Mouse (Mus musculus) forebrain, embryonic 11.5 days (tissue): Measurements from ENCODE around the gene Pomt1. TPM values are rescaled to one million over a fixed set of nuclear protein-coding genes. Genes with fewer than 3 reads are reported as not detected.

Source experiments
- ATAC-seq: fragments of 200-750 bp; cut with Nextera tagmentation; replicated peaks from 2 replicates; pipeline ENCODE4 v1.8.0; 2017; ENCODE audit warnings: moderate TSS enrichment; ENCODE audit not compliant: low FRiP score
- DNase-seq: peaks from one replicate; pipeline ENCODE4 v3.0.0-alpha.2; 2017; ENCODE audit warnings: low spot score
- H3K27ac ChIP-seq: fragments of 300-500 bp; sonication (generic); 2 replicates; pipeline ENCODE4 v1.5.1; 2014; ENCODE audit warnings: low read depth, low read length
- H3K27me3 ChIP-seq: fragments of 300-500 bp; sonication (generic); 2 replicates; pipeline ENCODE4 v1.6.1; 2014; ENCODE audit warnings: mild to moderate bottlenecking, low read length, mixed read lengths; ENCODE audit not compliant: control insufficient read depth, insufficient read depth
- H3K36me3 ChIP-seq: fragments of 300-500 bp; sonication (generic); 2 replicates; pipeline ENCODE4 v1.6.1; 2014; ENCODE audit warnings: mild to moderate bottlenecking, low read length, moderate library complexity, mixed read lengths; ENCODE audit not compliant: control insufficient read depth, insufficient read depth
- H3K4me1 ChIP-seq: fragments of 300-500 bp; sonication (generic); replicated peaks from 2 replicates; pipeline ENCODE4 v1.6.1; 2014; ENCODE audit warnings: low read length, mixed read lengths; ENCODE audit not compliant: control insufficient read depth, insufficient read depth
- H3K4me2 ChIP-seq: fragments of 300-500 bp; sonication (generic); 2 replicates; pipeline ENCODE4 v1.6.1; 2014; ENCODE audit warnings: low read depth, mild to moderate bottlenecking, low read length, moderate library complexity, mixed read lengths; ENCODE audit not compliant: severe bottlenecking
- H3K4me3 ChIP-seq: fragments of 300-500 bp; sonication (generic); 2 replicates; pipeline ENCODE4 v1.5.1; 2014; ENCODE audit warnings: low read depth, low read length
- H3K9ac ChIP-seq: fragments of 300-500 bp; sonication (generic); 2 replicates; pipeline ENCODE4 v1.6.1; 2014; ENCODE audit warnings: low read length
- H3K9me3 ChIP-seq: fragments of 300-500 bp; sonication (generic); 2 replicates; pipeline ENCODE4 v1.6.1; 2016; ENCODE audit warnings: low read length, mixed read lengths; ENCODE audit not compliant: control insufficient read depth
- WGBS: fragments of 180-500 bp; shearing (Covaris S2); extraction: QIAGEN DNeasy Blood & Tissue Kit; methylation state at CpG from one replicate; pipeline ENCODE4 v1.1.7; 2014; 5-methylcytosine and 5-hydroxymethylcytosine counted together
- polyA plus RNA-seq: library from polyadenylated mRNA; unstranded; fragments of >200 nt; fragmentation: Nextera tagmentation; extraction: Ambion mirVana; gene quantifications from 2 replicates; pipeline ENCODE4 v1.2.1, GENCODE M21; 2014

Gene Pomt1
- polyA plus RNA-seq, 1 experiment from 2014 or later: 33.3 TPM

DNA sequence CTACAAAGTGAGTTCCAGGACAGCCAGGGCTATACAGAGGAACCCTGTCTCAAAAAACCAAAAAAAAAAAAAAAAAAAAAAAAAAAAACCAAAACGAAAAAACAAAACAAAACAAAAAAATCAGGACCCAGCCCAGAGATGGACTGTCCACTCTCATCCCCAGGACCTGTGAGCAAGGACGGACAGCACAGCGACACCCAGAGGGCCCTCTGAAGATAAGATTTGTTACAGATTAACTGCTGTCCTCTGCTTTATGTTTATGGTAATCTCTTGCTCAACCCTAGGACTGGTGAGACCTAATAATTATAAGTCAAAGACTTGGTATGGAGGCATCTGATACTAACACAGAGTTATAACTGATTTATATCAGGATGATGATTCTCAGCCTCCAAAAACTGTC lies 39.4 kb downstream of the Pomt1 start:
- DNase-seq: no peak
- no peaks in the 10 kb centered on the region for H3K4me1 ChIP-seq
- peaks cover 7% of the 10 kb centered on the region for H3K36me3 ChIP-seq
- no peaks in the 10 kb centered on the region for H3K9me3 ChIP-seq
- no peak for ATAC-seq
- H3K4me2 ChIP-seq: no peak overlapping the region
- H3K27ac ChIP-seq: no peak overlapping the region
- H3K9ac ChIP-seq: no peak overlapping the region
- no peaks in the 10 kb centered on the region for H3K27me3 ChIP-seq
- no peak overlapping the region for H3K4me3 ChIP-seq
- WGBS: 83% methylated on average over 3 of the region's 3 CpGs

DNA sequence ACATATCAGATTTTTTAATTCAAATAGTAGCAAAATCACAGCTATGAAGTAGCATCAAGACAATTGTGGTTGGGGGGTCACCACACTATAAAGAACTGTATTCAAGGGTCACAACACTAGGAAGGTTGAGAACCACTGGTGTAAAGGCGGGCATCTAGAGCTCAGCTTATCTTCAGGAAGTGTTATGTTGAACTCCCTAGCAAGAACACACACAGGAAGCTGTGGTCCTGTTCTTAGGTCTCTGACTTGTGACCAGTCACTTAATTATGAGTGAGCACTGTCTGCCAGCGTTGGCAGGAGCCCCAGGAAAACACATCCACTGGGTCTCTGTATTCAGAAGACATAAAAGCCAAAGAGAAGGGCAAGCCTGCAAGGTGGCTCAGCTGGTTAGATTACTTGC lies 45.9 kb downstream of the Pomt1 start:
- Histone ChIP-seq H3K4me1 (peaks cover 5% of the 10 kb centered on the region; the same call in 1 of the 2 replicates), H3K27me3 (no peaks in the 10 kb centered on the region), H3K27ac (no peak overlapping the region), H3K9ac (no peak overlapping the region), H3K9me3 (no peaks in the 10 kb centered on the region), H3K4me3 (no peak overlapping the region), H3K36me3 (peaks cover 7% of the 10 kb centered on the region), H3K4me2 (no peak overlapping the region)
- ATAC-seq (no peak), DNase-seq (no peak)
- 90% methylated on average over 2 of the region's 2 CpGs for WGBS

- DNase-seq: peak; percentile 66
- 83% methylated on average over 1 of the region's 1 CpGs for WGBS
- H3K4me1 ChIP-seq: peaks cover 5% of the 10 kb centered on the region; the same call in 1 of the 2 replicates
- H3K9ac ChIP-seq: no peak overlapping the region
- no peak overlapping the region for H3K27ac ChIP-seq
- H3K36me3 ChIP-seq: peaks cover 5% of the 10 kb centered on the region
- no peaks in the 10 kb centered on the region for H3K9me3 ChIP-seq
- H3K4me2 ChIP-seq: no peak overlapping the region
- no peaks in the 10 kb centered on the region for H3K27me3 ChIP-seq
- no peak overlapping the region for H3K4me3 ChIP-seq
- no peak for ATAC-seq
Measured at GRCm38 (mm10) chr2:32282727-32283126, 46.3 kb downstream of the Pomt1 start.

GRCm38 (mm10) chr2:32283986-32284385 lies 47.6 kb downstream of the Pomt1 start:
- H3K4me3 ChIP-seq: no peak overlapping the region
- H3K27ac ChIP-seq: no peak overlapping the region
- no peaks in the 10 kb centered on the region for H3K9me3 ChIP-seq
- H3K36me3 ChIP-seq: no peaks in the 10 kb centered on the region; the same call in 1 of the 2 replicates
- ATAC-seq (no peak), DNase-seq (no peak)
- no peaks in the 10 kb centered on the region for H3K27me3 ChIP-seq
- no peak overlapping the region for H3K9ac ChIP-seq
- no peak overlapping the region for H3K4me2 ChIP-seq
- WGBS: 95% methylated on average over 3 of the region's 3 CpGs
- H3K4me1 ChIP-seq: peaks cover 9% of the 10 kb centered on the region; the same call in 1 of the 2 replicates

DNA sequence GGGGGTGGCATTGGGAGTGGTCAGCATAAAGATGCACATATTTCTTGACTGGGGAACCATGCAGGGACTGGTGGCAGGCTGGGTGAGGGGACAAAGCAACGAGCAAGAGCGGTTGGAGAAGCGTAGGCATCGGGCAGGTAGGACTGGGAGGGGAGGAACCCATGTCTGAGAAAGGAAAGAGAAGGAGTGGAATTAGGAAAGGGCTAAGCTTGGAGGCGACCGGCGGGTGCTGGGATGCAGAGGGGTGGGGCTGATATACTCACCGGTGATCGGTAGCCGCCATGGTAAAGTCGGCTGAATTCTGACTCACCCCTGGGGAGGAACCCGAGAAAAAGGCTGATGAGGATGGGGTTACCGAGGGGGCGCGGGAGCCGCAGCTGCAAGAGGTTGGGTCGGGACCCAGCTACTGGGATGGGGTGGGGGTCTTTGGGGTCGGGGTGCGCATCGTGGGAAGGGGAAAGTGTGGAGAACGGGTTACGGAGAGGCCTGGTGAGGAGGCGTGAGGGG lies 51.0 kb downstream of the Pomt1 start, which contains the start of gene Golga2:
Gene Golga2 (plus strand): TSS at position 51 of the 507 bp plus-strand sequence.
- DNase-seq (no peak), ATAC-seq (peak; percentile 16; the same call in 1 of the 2 replicates)
- Histone ChIP-seq H3K9ac (peak within 1 kb of the TSS; percentile 89), H3K27ac (peak within 1 kb of the TSS; percentile 37; the same call in 1 of the 2 replicates), H3K4me3 (peak within 1 kb of the TSS; percentile 94), H3K4me2 (peak within 1 kb of the TSS; percentile 83), H3K4me1 (peaks cover 9% of the 10 kb centered on the region; the same call in 1 of the 2 replicates), H3K27me3 (no peaks in the 10 kb centered on the region), H3K36me3 (no peaks in the 10 kb centered on the region; the same call in 1 of the 2 replicates), H3K9me3 (no peaks in the 10 kb centered on the region)
- 3% methylated on average over 23 of the region's 23 CpGs for WGBS

DNA sequence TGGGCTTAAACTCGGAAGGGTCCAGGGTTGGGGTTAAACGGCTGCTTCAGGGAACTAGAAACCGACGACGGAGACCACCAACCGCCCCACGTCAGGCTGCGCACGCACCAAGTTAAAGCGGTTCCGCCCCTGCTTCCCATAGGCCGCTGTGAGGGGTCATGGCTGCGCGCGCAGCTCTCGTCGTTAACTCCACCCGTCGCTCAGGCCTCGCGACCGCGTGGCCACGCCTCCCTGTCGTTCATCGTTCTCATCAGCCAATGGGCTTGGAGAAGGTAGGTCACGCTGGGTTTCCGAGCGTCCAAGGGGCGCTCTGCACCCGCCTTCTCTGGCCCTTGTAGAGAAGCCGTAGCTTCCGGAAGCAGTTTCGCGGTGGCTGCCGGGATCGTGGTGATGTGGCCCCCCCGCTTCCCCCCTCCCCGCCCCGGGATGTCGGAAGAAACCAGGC lies 51.6 kb downstream of the Pomt1 start, which contains the start of gene Swi5:
Gene Swi5 (minus strand): TSS at position 153 of the 445 bp plus-strand sequence.
- DNase-seq (peak; percentile 100), ATAC-seq (peak; percentile 98)
- under 1% methylated on average over 40 of the region's 41 CpGs for WGBS
- Histone ChIP-seq H3K36me3 (no peaks in the 10 kb centered on the region; the same call in 1 of the 2 replicates), H3K4me1 (peaks cover 9% of the 10 kb centered on the region; the same call in 1 of the 2 replicates), H3K27me3 (no peaks in the 10 kb centered on the region), H3K4me3 (peak within 1 kb of the TSS; percentile 94), H3K4me2 (peak within 1 kb of the TSS; percentile 83), H3K9me3 (no peaks in the 10 kb centered on the region), H3K27ac (peak within 1 kb of the TSS; percentile 37; the same call in 1 of the 2 replicates), H3K9ac (peak within 1 kb of the TSS; percentile 89)

- Histone ChIP-seq H3K4me1 (peaks cover 9% of the 10 kb centered on the region; the same call in 1 of the 2 replicates), H3K9me3 (no peaks in the 10 kb centered on the region), H3K36me3 (no peaks in the 10 kb centered on the region; the same call in 1 of the 2 replicates), H3K9ac (peak overlapping the region; percentile 76), H3K4me2 (peak overlapping the region; percentile 83), H3K27ac (no peak overlapping the region), H3K4me3 (peak overlapping the region; percentile 94), H3K27me3 (no peaks in the 10 kb centered on the region)
- no peak for DNase-seq
- peak; percentile 64 for ATAC-seq
- 3% methylated on average over 23 of the region's 29 CpGs for WGBS
Measured at GRCm38 (mm10) chr2:32288371-32288931, 52.1 kb downstream of the Pomt1 start.

DNA sequence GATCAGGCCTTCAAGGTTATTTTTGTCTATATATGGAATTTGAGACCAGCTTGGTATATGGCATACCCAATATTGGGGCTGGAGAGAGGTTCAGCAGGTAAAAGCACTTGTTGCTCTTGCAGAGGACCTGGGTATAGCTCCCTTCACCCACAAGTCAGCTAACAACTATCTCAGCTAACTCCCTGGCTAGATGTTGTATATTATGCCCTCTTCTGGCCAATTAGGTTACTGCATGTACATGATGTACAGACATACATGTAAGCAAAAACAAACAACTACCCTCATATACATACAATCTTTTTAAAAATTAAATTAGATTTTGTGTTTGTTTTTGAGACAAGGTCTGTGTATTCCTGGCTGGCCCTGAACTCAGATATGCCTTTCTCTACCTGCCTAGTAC lies 53.2 kb downstream of the Pomt1 start:
- no peak for ATAC-seq
- H3K4me1 ChIP-seq: peaks cover 9% of the 10 kb centered on the region; the same call in 1 of the 2 replicates
- no peak for DNase-seq
- H3K9ac ChIP-seq: no peak overlapping the region
- no peaks in the 10 kb centered on the region for H3K27me3 ChIP-seq
- no peaks in the 10 kb centered on the region for H3K9me3 ChIP-seq
- H3K4me2 ChIP-seq: no peak overlapping the region
- H3K36me3 ChIP-seq: no peaks in the 10 kb centered on the region; the same call in 1 of the 2 replicates
- H3K4me3 ChIP-seq: no peak overlapping the region
- H3K27ac ChIP-seq: no peak overlapping the region
